Mouse (Mus musculus) thymus, postnatal 0 days (tissue): ENCODE data around the gene Ccdc173. TPM values are rescaled to one million over a fixed set of nuclear protein-coding genes. Genes with fewer than 3 reads are reported as not detected.
"Not testable (repeated sequence)": the region's sequence is repeated elsewhere in the genome, so short reads cannot be mapped to it uniquely, and the experiment has no call there.

Experiments
- DNase-seq: peaks from one replicate; pipeline ENCODE4 v3.0.0-alpha.2; 2015; ENCODE audit warnings: low spot score
- polyA plus RNA-seq: library from polyadenylated mRNA; unstranded; fragments of >200 nt; fragmentation: Nextera tagmentation; extraction: Ambion mirVana; gene quantifications from 2 replicates; pipeline ENCODE4 v1.2.1, GENCODE M21; 2015

Gene Ccdc173
- 2.0 TPM in 2 replicates for polyA plus RNA-seq

GRCm38 (mm10) chr2:69789429-69790069, at the start of gene Ccdc173, which contains the start of gene Phospho2:
Ccdc173 (minus strand) TSS chr2:69789575.
Phospho2 (plus strand) TSS chr2:69789623.
- peak; percentile 98 for DNase-seq

- no peak for DNase-seq
These were observed 49.3 kb upstream of the Ccdc173 start for GRCm38 (mm10) chr2:69838707-69839106.

DNA sequence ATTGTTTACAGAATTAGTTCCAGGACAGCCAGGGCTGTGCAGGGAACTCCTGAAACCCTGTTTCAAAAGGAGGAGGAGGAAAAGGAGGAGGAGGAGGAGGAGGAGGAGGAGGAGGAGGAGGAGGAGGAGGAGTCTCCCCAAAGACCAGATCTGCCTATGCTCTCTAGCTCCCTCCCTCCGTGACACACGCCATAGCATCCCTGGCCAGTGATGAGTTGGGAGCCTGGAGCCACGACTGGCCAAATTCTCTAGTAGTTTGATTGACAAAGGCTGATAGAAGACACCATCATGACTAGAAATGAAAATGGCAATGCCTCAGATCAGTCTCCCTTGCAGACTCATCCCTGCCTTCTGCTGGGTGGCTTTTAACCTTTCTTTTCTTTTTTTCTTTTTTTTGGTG, 48.6 kb upstream of the Ccdc173 start:
- DNase-seq = no peak

DNA sequence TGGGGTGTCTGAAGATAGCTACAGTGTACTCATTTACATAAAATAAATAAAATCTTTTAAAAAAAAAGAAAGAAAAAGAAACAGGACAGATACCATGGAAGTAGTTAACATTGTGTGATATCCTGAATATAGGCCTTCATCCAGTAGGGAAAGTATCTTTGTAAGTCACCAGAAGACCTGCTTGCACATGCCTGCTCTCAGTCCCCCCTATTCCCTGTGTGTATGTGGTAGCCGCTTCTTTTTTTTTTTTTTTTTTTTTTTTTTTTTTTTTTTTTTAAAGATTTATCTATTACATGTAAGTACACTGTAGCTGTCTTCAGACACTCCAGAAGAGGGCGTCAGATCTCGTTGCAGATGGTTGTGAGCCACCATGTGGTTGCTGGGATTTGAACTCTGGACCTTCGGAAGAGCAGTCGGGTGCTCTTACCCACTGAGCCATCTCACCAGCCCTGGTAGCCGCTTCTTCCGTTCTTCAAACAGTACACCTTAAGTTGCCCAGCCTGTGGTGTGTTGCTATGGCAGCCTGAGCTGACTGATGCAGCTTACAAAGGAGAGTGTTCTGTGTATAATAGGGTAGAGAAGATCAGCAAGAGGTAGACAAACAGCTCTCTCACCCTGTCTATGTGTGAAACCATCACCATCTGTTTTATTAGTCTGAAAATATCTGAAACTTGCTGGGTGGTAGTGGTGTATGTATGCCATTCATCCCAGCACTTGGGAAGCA, 48.0 kb upstream of the Ccdc173 start:
- DNase-seq = no peak

DNA sequence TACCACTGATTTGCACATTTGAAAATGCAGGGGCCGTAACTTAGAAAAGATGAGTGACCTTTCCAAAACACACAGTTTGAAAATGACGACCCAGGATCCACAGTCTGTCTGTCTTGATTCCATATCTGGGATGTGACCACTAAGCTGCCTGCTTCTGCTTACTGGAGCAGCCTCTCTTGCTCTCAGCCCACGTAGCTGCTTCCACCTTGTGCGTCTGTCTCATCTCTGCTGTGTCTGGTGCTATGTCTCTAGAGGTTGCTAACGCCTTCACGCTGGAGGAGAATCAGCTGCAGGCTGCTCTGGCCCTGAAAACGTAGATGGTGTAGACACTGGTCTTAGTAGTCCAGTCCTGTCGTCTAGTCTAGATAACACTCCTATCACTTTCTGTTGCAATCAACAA, 40.7 kb upstream of the Ccdc173 start:
- DNase-seq = no peak

DNA sequence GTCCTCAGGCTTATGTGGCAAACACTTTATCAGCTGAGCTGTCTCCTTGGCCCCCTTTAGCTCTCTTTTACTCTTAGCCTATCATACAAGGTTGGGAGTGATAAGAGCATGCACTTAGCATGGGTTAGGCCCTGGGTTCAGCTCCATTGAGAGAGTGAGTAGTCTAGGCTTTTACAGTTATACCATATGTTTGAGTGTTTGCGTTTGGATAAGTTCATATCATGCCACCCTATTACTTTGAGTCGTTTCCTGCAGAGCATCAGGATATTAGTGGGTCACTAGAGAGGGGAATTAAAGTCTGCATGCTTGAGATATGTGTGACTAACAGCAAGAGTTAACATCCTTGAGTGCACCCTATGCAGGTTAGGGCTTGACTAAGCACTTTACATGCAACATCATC, 40.3 kb upstream of the Ccdc173 start:
- DNase-seq = no peak

DNA sequence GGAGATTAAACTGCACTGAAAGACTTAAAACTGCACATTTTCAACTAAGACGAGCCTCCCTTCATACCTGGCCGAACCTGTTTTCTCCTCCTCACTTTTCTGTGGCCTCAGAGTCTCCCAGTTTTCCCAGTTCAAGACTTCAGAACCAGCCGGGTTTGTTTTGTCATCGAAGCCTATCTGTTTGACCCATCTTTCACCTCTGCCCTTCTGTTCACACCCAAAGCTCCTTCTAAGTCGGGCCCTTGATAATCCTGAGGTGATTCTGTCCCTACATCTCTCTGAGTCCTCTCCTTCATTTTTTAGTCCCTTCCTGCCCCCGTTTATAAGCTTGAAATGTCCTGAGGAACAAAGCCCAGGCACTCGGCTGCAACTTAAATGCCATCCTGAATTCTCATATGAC, 38.7 kb upstream of the Ccdc173 start:
- no peak for DNase-seq

DNA sequence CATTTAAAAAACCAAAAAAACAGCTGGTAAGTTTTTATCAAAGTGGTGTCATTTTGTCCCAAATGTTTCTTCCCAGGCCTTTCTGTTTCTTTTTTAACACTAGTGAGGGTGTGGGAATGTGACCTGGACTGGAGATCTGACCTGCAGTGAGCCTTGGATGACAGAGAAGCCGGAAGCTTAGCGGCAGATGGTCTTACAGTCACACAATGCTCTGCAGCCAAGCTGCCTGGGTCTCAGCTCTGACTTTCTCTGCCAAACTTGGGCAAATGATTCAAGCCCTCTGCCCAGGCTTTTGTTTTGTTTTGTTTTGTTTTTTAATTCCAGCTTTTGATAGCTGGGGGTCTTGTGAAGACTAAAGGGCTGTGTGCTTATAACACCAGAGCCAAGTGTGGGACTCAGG, 37.0 kb upstream of the Ccdc173 start:
- no peak for DNase-seq

- no peak for DNase-seq
These were observed 36.5 kb upstream of the Ccdc173 start for GRCm38 (mm10) chr2:69825898-69826297.

- DNase-seq = peak; percentile 33
These were observed 33.8 kb upstream of the Ccdc173 start for GRCm38 (mm10) chr2:69823129-69823677.

DNA sequence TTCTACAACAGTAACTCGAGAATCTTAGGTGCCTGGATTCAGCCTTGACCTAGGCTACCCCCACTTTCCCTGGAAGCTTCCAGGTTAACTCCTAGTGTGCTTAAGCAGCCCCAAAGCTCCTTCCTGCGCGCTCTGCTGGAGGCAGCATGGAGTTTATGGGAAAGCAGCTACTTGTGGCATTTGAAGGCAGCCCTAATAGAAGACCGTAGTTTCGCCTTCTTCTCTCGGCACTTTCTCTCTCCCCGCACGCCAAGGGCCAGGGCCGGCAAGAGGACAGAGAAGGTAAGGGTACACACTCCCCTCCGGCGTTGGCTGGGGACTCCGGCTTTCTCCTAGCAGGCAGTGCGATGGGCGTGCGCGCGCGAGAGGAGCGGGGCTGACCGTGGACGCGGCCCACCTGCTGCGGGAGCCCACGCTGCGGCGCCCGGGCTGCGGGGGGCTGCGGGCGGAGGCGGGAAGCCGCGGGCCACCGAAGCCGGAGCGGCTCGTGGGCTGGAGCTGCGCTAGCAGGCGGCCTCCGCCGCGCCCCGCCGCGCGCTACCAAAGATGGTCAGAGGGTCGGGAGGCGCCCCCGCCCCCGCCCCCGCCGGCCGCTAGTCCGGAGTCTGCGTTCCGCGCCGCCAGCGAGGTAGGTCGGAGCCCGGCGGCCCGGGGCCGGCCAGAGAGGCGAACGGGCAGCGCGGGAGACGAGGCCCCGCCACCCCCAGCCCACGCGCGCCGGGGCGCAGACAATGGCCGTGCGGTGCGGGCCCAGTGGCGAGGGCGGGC, 33.2 kb upstream of the Ccdc173 start:
- peak; percentile 33 for DNase-seq

DNA sequence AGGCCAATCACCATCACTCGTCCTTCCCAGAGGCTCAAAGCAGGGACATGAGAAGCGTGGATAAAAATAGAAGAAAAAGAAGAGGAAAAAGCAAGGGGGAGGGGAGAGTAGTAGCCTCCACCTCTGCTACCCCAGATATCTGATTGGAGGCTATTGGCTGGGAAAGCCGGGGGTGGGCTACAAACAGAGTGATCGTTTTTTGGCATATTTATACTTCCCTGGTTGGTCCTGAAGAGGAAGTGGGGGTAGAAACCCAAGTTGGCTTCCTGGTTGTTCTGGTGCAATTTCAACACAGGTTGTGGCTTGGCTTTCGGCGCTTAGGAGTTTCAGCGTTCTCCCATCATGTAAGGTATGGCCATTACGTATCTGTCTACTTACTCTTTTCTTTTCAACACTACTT, 32.3 kb upstream of the Ccdc173 start, which contains the start of gene Klhl23:
Klhl23 (plus strand) TSS at position 234 of the 400 bp plus-strand sequence.
- DNase-seq = peak; percentile 18

DNA sequence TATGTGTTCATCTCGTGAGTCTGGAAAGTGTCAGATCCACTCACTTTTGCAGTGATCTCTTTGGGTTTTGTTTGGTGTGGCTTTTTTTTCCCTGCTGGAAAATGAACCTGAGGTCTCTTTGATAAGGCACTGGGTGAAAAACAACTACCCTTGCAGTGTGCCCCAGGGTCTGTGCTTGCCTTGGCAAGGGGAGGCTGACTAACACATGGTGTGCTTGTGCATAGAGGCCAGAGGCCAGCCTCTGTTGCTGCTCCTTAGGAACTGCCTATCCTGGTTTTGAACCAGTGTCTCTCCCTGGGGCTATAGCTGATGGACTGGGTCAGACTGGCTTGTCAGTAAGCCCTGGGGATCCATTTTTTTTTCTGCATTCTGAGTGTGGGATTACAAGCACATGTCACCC, 30.8 kb upstream of the Ccdc173 start:
- no peak for DNase-seq

DNA sequence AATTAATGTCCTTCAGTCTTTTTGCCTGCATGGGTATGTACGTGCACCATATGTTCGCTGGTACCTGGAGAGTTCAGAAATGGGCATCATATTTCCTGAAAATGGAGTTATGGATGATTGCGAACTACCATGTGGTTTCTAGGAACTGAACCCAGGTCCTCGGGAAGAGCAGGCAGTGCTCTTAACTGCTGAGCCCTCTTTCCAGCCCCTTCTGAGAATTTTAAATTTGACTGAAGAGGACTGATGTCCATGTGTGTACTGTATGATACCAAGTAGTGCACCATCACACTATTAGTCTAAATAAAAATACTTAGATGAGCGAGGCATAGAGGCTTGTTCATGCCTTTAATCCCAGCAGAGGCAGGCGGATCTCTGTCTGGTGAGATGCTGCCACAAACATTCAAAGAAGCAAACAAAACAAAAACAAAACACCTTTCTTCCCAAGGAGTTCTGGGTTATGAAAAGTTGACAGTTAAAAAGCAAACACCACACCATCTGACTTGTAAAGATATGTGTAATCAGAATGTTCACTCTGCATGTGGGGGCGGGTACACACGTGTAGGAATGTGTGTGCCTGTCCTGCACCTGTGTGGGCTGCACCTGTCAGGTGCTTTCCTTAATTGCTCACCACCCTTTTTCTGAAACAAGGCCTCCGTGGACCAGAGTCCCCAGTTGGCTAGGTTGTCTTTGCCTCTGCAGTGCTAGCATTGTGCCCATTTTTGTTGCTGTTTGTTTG, 29.1 kb upstream of the Ccdc173 start:
- no peak for DNase-seq

DNA sequence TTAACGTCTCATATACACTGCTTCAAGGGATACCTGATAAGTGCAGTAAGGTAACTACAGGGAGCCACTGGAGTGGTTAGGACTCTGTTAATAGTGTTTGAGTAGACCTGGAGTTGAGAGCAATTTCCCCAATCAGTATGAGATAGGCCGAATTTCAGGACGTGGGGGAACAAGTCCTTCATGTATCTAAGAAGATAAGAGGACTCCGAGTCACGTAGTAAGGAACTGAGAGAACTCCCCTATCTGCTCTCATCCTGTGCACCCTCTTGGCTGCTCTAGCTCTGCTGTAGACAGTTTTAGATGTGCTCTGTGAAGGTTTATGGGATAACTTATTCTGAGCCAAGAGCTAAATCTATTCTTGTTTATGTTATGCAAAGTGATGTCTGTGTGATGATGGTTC, 27.2 kb upstream of the Ccdc173 start:
- DNase-seq = no peak

GRCm38 (mm10) chr2:69811349-69811748, 22.0 kb upstream of the Ccdc173 start:
- not testable (repeated sequence) for DNase-seq

GRCm38 (mm10) chr2:69810169-69810568, 20.8 kb upstream of the Ccdc173 start:
- DNase-seq = no peak

GRCm38 (mm10) chr2:69804663-69805062, 15.3 kb upstream of the Ccdc173 start:
- not testable (repeated sequence) for DNase-seq

GRCm38 (mm10) chr2:69803756-69804155, 14.4 kb upstream of the Ccdc173 start:
- DNase-seq = no peak

- DNase-seq = peak; percentile 80
These were observed 13.5 kb upstream of the Ccdc173 start for GRCm38 (mm10) chr2:69802911-69803312.

DNA sequence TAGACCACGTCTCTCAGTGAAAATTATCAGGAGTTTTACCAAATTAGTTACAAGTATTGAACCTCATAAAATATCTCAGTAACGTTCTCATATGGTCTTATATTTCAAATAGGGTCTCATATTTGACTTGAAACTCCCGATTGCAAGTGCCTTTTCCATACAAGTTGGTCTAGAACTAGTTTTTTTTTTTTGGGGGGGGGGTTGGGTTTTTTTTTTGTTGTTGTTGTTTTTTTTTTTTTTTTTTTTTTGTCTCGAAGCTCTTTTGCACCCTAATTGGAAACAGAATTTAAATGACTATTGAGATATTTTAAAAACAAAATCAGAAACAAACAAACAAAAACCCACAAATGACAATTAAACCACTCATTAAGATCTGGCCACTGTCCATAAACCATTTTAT, 1.3 kb upstream of the Ccdc173 start:
- DNase-seq = no peak
